Mouse (Mus musculus) midbrain, embryonic 10.5 days (tissue): ENCODE results near the gene Vps29. TPM values are rescaled to one million over a fixed set of nuclear protein-coding genes. Genes with fewer than 3 reads are reported as not detected.

ENCODE experiments used
- DNase-seq: peaks from one replicate; pipeline ENCODE4 v3.0.0-alpha.2; 2017; ENCODE audit warnings: low spot score
- H3K27ac ChIP-seq: fragments of 300-500 bp; sonication (generic); replicated peaks from 2 replicates; pipeline ENCODE4 v1.5.1; 2016; ENCODE audit warnings: mild to moderate bottlenecking
- H3K27me3 ChIP-seq: fragments of 300-500 bp; sonication (generic); 2 replicates; pipeline ENCODE4 v1.6.1; 2016; ENCODE audit warnings: low read depth, mild to moderate bottlenecking; ENCODE audit not compliant: poor library complexity, severe bottlenecking
- H3K36me3 ChIP-seq: fragments of 300-500 bp; sonication (generic); 2 replicates; pipeline ENCODE4 v1.6.1; 2016; ENCODE audit warnings: mild to moderate bottlenecking, moderate library complexity
- H3K4me1 ChIP-seq: fragments of 300-500 bp; sonication (generic); 2 replicates; pipeline ENCODE4 v1.6.1; 2016
- H3K4me3 ChIP-seq: fragments of 300-500 bp; sonication (generic); 2 replicates; pipeline ENCODE4 v1.5.1; 2016; ENCODE audit warnings: mild to moderate bottlenecking, moderate library complexity
- H3K9me3 ChIP-seq: fragments of 300-500 bp; sonication (generic); replicated peaks from 2 replicates; pipeline ENCODE4 v1.6.1; 2016; ENCODE audit warnings: mild to moderate bottlenecking
- whole genome bisulfite sequencing: fragments of 180-500 bp; shearing (Covaris S2); methylation state at CpG from one replicate; pipeline ENCODE4 v1.1.7; 2016; 5-methylcytosine and 5-hydroxymethylcytosine counted together
- polyA plus RNA-seq: library from polyadenylated mRNA; unstranded; fragments of >200 nt; fragmentation: Nextera tagmentation; extraction: Ambion mirVana; gene quantifications from 2 replicates; pipeline ENCODE4 v1.2.1, GENCODE M21; 2016

The Vps29 gene
- polyA plus RNA-seq, 1 experiment from 2014 or later = 218 TPM

- Histone ChIP-seq H3K9me3 (no peaks in the 10 kb centered on the region), H3K36me3 (peaks cover 76% of the 10 kb centered on the region), H3K27me3 (no peaks in the 10 kb centered on the region), H3K4me3 (no peak overlapping the region), H3K27ac (no peak overlapping the region), H3K4me1 (no peaks in the 10 kb centered on the region)
- no peak for DNase-seq
- WGBS = 84% methylated on average over 14 of the region's 14 CpGs
Observed at GRCm38 (mm10) chr5:122319474-122320204, 34.5 kb upstream of the Vps29 start.

GRCm38 (mm10) chr5:122320205-122320781 is 33.9 kb upstream of the Vps29 start:
- H3K4me3 ChIP-seq = no peak overlapping the region
- no peaks in the 10 kb centered on the region for H3K27me3 ChIP-seq
- H3K27ac ChIP-seq = no peak overlapping the region
- peaks cover 76% of the 10 kb centered on the region for H3K36me3 ChIP-seq
- whole genome bisulfite sequencing = 85% methylated on average over 12 of the region's 12 CpGs
- no peak for DNase-seq
- no peaks in the 10 kb centered on the region for H3K9me3 ChIP-seq
- no peaks in the 10 kb centered on the region for H3K4me1 ChIP-seq

- 71% methylated on average over 8 of the region's 8 CpGs for WGBS
- DNase-seq = peak; percentile 21
- H3K27ac ChIP-seq = no peak overlapping the region
- peaks cover 65% of the 10 kb centered on the region for H3K36me3 ChIP-seq
- H3K9me3 ChIP-seq = no peaks in the 10 kb centered on the region
- H3K4me3 ChIP-seq = no peak overlapping the region
- no peaks in the 10 kb centered on the region for H3K4me1 ChIP-seq
- H3K27me3 ChIP-seq = no peaks in the 10 kb centered on the region
Observed at GRCm38 (mm10) chr5:122323523-122323922, 30.6 kb upstream of the Vps29 start.

GRCm38 (mm10) chr5:122324608-122325431 is 29.3 kb upstream of the Vps29 start:
- peaks cover 57% of the 10 kb centered on the region for H3K36me3 ChIP-seq
- no peak overlapping the region for H3K27ac ChIP-seq
- H3K9me3 ChIP-seq = no peaks in the 10 kb centered on the region
- no peaks in the 10 kb centered on the region for H3K27me3 ChIP-seq
- H3K4me1 ChIP-seq = no peaks in the 10 kb centered on the region
- 91% methylated on average over 23 of the region's 23 CpGs for WGBS
- DNase-seq = no peak
- H3K4me3 ChIP-seq = no peak overlapping the region

- no peaks in the 10 kb centered on the region for H3K9me3 ChIP-seq
- 89% methylated on average over 8 of the region's 8 CpGs for WGBS
- H3K27me3 ChIP-seq = no peaks in the 10 kb centered on the region
- DNase-seq = no peak
- H3K4me3 ChIP-seq = no peak overlapping the region
- peaks cover 51% of the 10 kb centered on the region for H3K36me3 ChIP-seq
- H3K27ac ChIP-seq = no peak overlapping the region
- no peaks in the 10 kb centered on the region for H3K4me1 ChIP-seq
Observed at GRCm38 (mm10) chr5:122325477-122325876, 28.7 kb upstream of the Vps29 start.

- Histone ChIP-seq H3K4me3 (no peak overlapping the region), H3K27me3 (no peaks in the 10 kb centered on the region)
- WGBS = 95% methylated on average over 3 of the region's 3 CpGs
Observed at GRCm38 (mm10) chr5:122327283-122327682, 26.9 kb upstream of the Vps29 start.

GRCm38 (mm10) chr5:122330269-122330668 is 23.9 kb upstream of the Vps29 start:
- no peaks in the 10 kb centered on the region for H3K27me3 ChIP-seq
- WGBS = 90% methylated on average over 4 of the region's 4 CpGs
- H3K4me1 ChIP-seq = no peaks in the 10 kb centered on the region
- no peak overlapping the region for H3K27ac ChIP-seq
- no peaks in the 10 kb centered on the region for H3K9me3 ChIP-seq
- DNase-seq = no peak
- H3K36me3 ChIP-seq = peaks cover 20% of the 10 kb centered on the region
- H3K4me3 ChIP-seq = no peak overlapping the region

More at GRCm38 (mm10) chr5:122327283-122327682, 26.9 kb upstream of the Vps29 start:
- H3K27ac ChIP-seq = no peak overlapping the region
- no peak for DNase-seq
- no peaks in the 10 kb centered on the region for H3K4me1 ChIP-seq
- H3K36me3 ChIP-seq = peaks cover 34% of the 10 kb centered on the region
- H3K9me3 ChIP-seq = no peaks in the 10 kb centered on the region

GRCm38 (mm10) chr5:122334682-122335081 is 19.5 kb upstream of the Vps29 start:
- DNase-seq = no peak
- Histone ChIP-seq H3K36me3 (no peaks in the 10 kb centered on the region), H3K9me3 (no peaks in the 10 kb centered on the region), H3K27ac (no peak overlapping the region), H3K27me3 (no peaks in the 10 kb centered on the region), H3K4me1 (no peaks in the 10 kb centered on the region), H3K4me3 (no peak overlapping the region)
- 77% methylated on average over 3 of the region's 3 CpGs for WGBS

GRCm38 (mm10) chr5:122336554-122337294 is 17.4 kb upstream of the Vps29 start:
- Histone ChIP-seq H3K9me3 (no peaks in the 10 kb centered on the region), H3K36me3 (no peaks in the 10 kb centered on the region), H3K27me3 (no peaks in the 10 kb centered on the region), H3K4me3 (no peak overlapping the region), H3K27ac (no peak overlapping the region), H3K4me1 (no peaks in the 10 kb centered on the region)
- DNase-seq = no peak
- 92% methylated on average over 7 of the region's 7 CpGs for WGBS

- H3K9me3 ChIP-seq = 0 out of 2 replicates have a peak, but pooled peaks cover 4% of the 10 kb centered on the region
- DNase-seq = no peak
- 88% methylated on average over 1 of the region's 1 CpGs for WGBS
Observed at GRCm38 (mm10) chr5:122342874-122343273, 11.3 kb upstream of the Vps29 start.

GRCm38 (mm10) chr5:122343768-122344167 is 10.4 kb upstream of the Vps29 start:
- no peaks in the 10 kb centered on the region for H3K36me3 ChIP-seq
- WGBS = 70% methylated on average over 7 of the region's 7 CpGs
- no peak for DNase-seq

More at GRCm38 (mm10) chr5:122342874-122343273, 11.3 kb upstream of the Vps29 start:
- H3K27me3 ChIP-seq = no peaks in the 10 kb centered on the region
- H3K36me3 ChIP-seq = no peaks in the 10 kb centered on the region
- H3K4me1 ChIP-seq = no peaks in the 10 kb centered on the region
- no peak overlapping the region for H3K4me3 ChIP-seq
- H3K27ac ChIP-seq = no peak overlapping the region

GRCm38 (mm10) chr5:122344260-122344659 is 9.9 kb upstream of the Vps29 start:
- Histone ChIP-seq H3K27ac (no peak overlapping the region), H3K36me3 (no peaks in the 10 kb centered on the region), H3K9me3 (0 out of 2 replicates have a peak, but pooled peaks cover 4% of the 10 kb centered on the region), H3K4me1 (no peaks in the 10 kb centered on the region), H3K27me3 (no peaks in the 10 kb centered on the region), H3K4me3 (no peak overlapping the region)
- 17% methylated on average over 5 of the region's 5 CpGs for WGBS
- peak; percentile 67 for DNase-seq

More at GRCm38 (mm10) chr5:122343768-122344167, 10.4 kb upstream of the Vps29 start:
- Histone ChIP-seq H3K4me1 (no peaks in the 10 kb centered on the region), H3K27ac (no peak overlapping the region), H3K4me3 (no peak overlapping the region), H3K27me3 (no peaks in the 10 kb centered on the region), H3K9me3 (0 out of 2 replicates have a peak, but pooled peaks cover 4% of the 10 kb centered on the region)
